Mouse (Mus musculus): ENCODE measurements around the gene Ddx19b.

- TF ChIP-seq CTCF (IDR thresholded peaks at IDR 0.05; ENCODE audit: borderline replicate concordance, extremely low read depth, insufficient read depth, insufficient read length) (no peak), POLR2A (IDR thresholded peaks at IDR 0.05; ENCODE audit: borderline replicate concordance, extremely low read depth, insufficient read depth, insufficient read length, poor library complexity, severe bottlenecking) (no peak)
Observed at GRCm38 (mm10) chr8:110996641-110997430, 34.7 kb downstream of the Ddx19b start.

Measured in brain, embryonic 14.5 days (tissue).